Mouse (Mus musculus) C2C12 (cell line): ENCODE measurements around the gene Olfr1392.

Experiments
- CEBPB ChIP-seq: IDR thresholded peaks from one replicate; pipeline ENCODE4 v1.6.1; 2011; ENCODE audit warnings: low read depth, mild to moderate bottlenecking, control low read depth, moderate library complexity
- CTCF ChIP-seq: IDR thresholded peaks from one replicate; pipeline ENCODE4 v1.5.1; 2011; ENCODE audit not compliant: control insufficient read depth, insufficient read depth, insufficient read length
- FOSL1 ChIP-seq: IDR thresholded peaks from one replicate; pipeline ENCODE4 v1.8.0; 2011; ENCODE audit warnings: mild to moderate bottlenecking, low read length; ENCODE audit not compliant: poor library complexity, insufficient read depth, severe bottlenecking
- MAX ChIP-seq: IDR thresholded peaks from one replicate; pipeline ENCODE4 v1.6.1; 2011; ENCODE audit warnings: mild to moderate bottlenecking, control low read depth
- MYOD1 ChIP-seq: IDR thresholded peaks from one replicate; pipeline ENCODE4 v1.6.1; 2011; ENCODE audit warnings: low read depth; ENCODE audit not compliant: control insufficient read depth, insufficient read length
- MYOG ChIP-seq: IDR thresholded peaks from one replicate; pipeline ENCODE4 v1.6.1; 2011; ENCODE audit not compliant: control insufficient read depth, insufficient read length; ENCODE audit errors: extremely low read depth
- USF1 ChIP-seq: IDR thresholded peaks from one replicate; pipeline ENCODE4 v1.6.1; 2011; ENCODE audit warnings: low read depth, mild to moderate bottlenecking, control low read depth, moderate library complexity

DNA sequence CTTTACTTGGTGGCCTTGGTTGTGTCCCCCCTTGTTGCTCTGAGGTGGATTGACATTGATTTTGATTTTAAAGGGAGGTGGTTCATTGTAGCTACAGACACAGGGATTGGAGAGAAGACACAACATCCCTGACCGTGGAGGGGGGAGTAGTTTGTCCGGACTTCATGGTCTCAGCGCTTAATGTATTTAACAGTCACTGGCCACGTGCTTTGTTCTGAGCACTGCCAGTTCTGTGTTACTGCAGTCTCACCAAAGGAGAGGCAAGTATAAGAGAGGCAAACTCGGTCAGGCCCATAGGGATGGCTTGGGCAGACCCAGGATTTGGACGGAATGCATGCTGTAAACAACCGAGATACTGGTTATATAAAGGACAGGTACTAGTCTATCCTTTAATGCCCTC is 21.0 kb upstream of the Olfr1392 start:
- TF ChIP-seq CTCF = no peak
- no peak for TF ChIP-seq MYOG
- no peak for TF ChIP-seq MAX
- TF ChIP-seq CEBPB = no peak
- TF ChIP-seq USF1 = no peak
- no peak for TF ChIP-seq FOSL1
- no peak for TF ChIP-seq MYOD1
